Mouse (Mus musculus) cerebellum, adult (tissue): ENCODE results near the gene Dpy30.
"Not testable (repeated sequence)": the region's sequence is repeated elsewhere in the genome, so short reads cannot be mapped to it uniquely, and the experiment has no call there.

ENCODE experiments used
- ATAC-seq: cut with Nextera tagmentation; 2 replicates; pipeline ENCODE4 v1.9.2; 2017; ENCODE audit warnings: mild to moderate bottlenecking, moderate library complexity, mixed read lengths; ENCODE audit not compliant: insufficient number of reproducible peaks, low FRiP score, low TSS enrichment

The Dpy30 gene

GRCm38 (mm10) chr17:74323844-74324243, at the start of gene Dpy30:
Dpy30 (minus strand) TSS chr17:74323944.
- no peak for ATAC-seq

GRCm38 (mm10) chr17:74363592-74363991, 39.8 kb upstream of the Dpy30 start:
- ATAC-seq, result no peak

GRCm38 (mm10) chr17:74341151-74341550, 17.4 kb upstream of the Dpy30 start:
- ATAC-seq, result no peak

GRCm38 (mm10) chr17:74338937-74339804, 15.4 kb upstream of the Dpy30 start, which contains the start of gene Spast:
Spast (plus strand) TSS chr17:74338987.
- ATAC-seq, result peak; percentile 45

GRCm38 (mm10) chr17:74338225-74338931, 14.6 kb upstream of the Dpy30 start:
- peak; percentile 89 for ATAC-seq

GRCm38 (mm10) chr17:74331049-74331676, 7.4 kb upstream of the Dpy30 start:
- ATAC-seq, result no peak

- ATAC-seq, result not testable (repeated sequence)
These were observed 4.4 kb upstream of the Dpy30 start for GRCm38 (mm10) chr17:74328146-74328545.

- not testable (repeated sequence) for ATAC-seq
These were observed 3.5 kb upstream of the Dpy30 start for GRCm38 (mm10) chr17:74327195-74327594.

- no peak for ATAC-seq
These were observed 1.2 kb downstream of the Dpy30 start for GRCm38 (mm10) chr17:74322400-74323054.

GRCm38 (mm10) chr17:74318721-74319120, 5.0 kb downstream of the Dpy30 start:
- no peak for ATAC-seq

- ATAC-seq, result peak; percentile 97
These were observed 7.4 kb downstream of the Dpy30 start for GRCm38 (mm10) chr17:74316309-74316863.

- ATAC-seq, result peak; percentile 63
These were observed 8.1 kb downstream of the Dpy30 start for GRCm38 (mm10) chr17:74315445-74316308.

- no peak for ATAC-seq
These were observed 17.7 kb downstream of the Dpy30 start for GRCm38 (mm10) chr17:74306021-74306420.

- ATAC-seq, result no peak
These were observed 18.1 kb downstream of the Dpy30 start for GRCm38 (mm10) chr17:74305616-74306015.

- ATAC-seq, result no peak
These were observed 19.7 kb downstream of the Dpy30 start for GRCm38 (mm10) chr17:74304060-74304459.

- ATAC-seq, result no peak
These were observed 23.7 kb downstream of the Dpy30 start for GRCm38 (mm10) chr17:74300089-74300488.

GRCm38 (mm10) chr17:74296991-74297390, 26.8 kb downstream of the Dpy30 start:
- not testable (repeated sequence) for ATAC-seq

- ATAC-seq, result no peak
These were observed 27.5 kb downstream of the Dpy30 start for GRCm38 (mm10) chr17:74296076-74296823.
